Mouse (Mus musculus): ENCODE data around the gene Oxct1. TPM values are rescaled to one million over a fixed set of nuclear protein-coding genes. Genes with fewer than 3 reads are reported as not detected.

Gene Oxct1
- polyA plus RNA-seq, 2 experiments: 75.4 to 255 TPM

DNA sequence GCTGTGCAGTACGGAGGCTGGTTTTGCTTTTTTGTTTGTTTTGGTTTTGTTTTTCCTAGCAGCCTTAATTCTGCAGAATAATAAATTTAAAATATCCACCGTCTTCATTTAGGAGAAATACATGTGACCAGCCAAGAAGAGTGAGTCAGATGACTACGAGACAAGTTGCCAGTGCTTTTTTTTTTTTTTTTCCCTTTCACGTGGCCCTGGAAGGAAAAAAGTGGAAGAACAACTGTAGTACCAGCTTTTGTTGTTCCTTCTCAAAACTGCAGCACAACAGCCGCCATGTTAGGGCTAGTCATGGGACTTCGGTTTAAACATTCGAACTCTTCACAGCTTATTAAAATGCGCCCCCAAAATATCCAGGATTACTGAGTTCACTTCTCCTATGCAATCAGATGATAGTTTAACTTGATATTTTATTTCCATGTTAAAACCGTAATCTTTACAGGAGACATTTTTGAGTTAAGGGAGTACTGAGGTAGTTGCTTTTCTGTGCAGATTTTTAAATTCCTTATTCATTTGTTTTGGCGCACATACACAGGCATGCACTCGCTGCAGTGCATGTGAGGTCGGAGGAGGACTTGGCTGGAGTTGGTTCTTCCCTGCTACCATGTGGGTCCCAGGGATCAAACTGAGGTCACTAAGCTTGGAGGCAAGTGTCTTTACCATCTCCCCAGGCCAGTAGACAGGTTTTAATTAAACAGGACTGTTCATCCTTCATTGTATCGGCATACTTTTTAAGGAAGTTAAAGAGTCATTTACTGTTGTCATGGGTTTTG, 1.3 kb upstream of the Oxct1 start:
- Histone ChIP-seq H3K4me2 (replicated peaks; ENCODE audit: low read depth, low read length, severe bottlenecking) (no peak overlapping the region), H3K4me3 (replicated peaks; ENCODE audit: low read length) (no peak overlapping the region), H3K36me3 (ENCODE audit: control insufficient read depth, insufficient read depth, low read length) (no peaks in the 10 kb centered on the region), H3K9ac (ENCODE audit: low read depth, low read length, severe bottlenecking) (no peak overlapping the region), H3K27me3 (ENCODE audit: control insufficient read depth, insufficient read depth, low read length) (no peaks in the 10 kb centered on the region), H3K27ac (replicated peaks; ENCODE audit: low read depth, low read length) (no peak overlapping the region), H3K4me1 (ENCODE audit: control insufficient read depth, insufficient read depth, low read length) (peaks cover 11% of the 10 kb centered on the region), H3K9me3 (ENCODE audit: control insufficient read depth, low read length) (no peaks in the 10 kb centered on the region)
- 82% methylated on average over 13 of the region's 13 CpGs for WGBS
- ATAC-seq (ENCODE audit: low FRiP score, low read depth) (no peak), DNase-seq (ENCODE audit: low spot score) (no peak)
- TF ChIP-seq POLR2A (IDR thresholded peaks at IDR 0.05; ENCODE audit: borderline replicate concordance, extremely low read depth, insufficient read depth, insufficient read length): no peak

GRCm38 (mm10) chr15:4025508-4025904, 677 bp upstream of the Oxct1 start:
- 66% methylated on average over 11 of the region's 11 CpGs for WGBS
- H3K4me1 ChIP-seq (ENCODE audit: control insufficient read depth, insufficient read depth, low read length): peaks cover 11% of the 10 kb centered on the region
- no peaks in the 10 kb centered on the region for H3K36me3 ChIP-seq (ENCODE audit: control insufficient read depth, insufficient read depth, low read length)
- H3K27me3 ChIP-seq (ENCODE audit: control insufficient read depth, insufficient read depth, low read length): no peaks in the 10 kb centered on the region
- peak overlapping the region; percentile 96 for H3K27ac ChIP-seq (replicated peaks; ENCODE audit: low read depth, low read length)
- no peak for DNase-seq (ENCODE audit: low spot score)
- peak overlapping the region; percentile 88; the same call in 1 of the 2 replicates for H3K4me3 ChIP-seq (replicated peaks; ENCODE audit: low read length)
- no peak overlapping the region for H3K9ac ChIP-seq (ENCODE audit: low read depth, low read length, severe bottlenecking)
- H3K4me2 ChIP-seq (replicated peaks; ENCODE audit: low read depth, low read length, severe bottlenecking): peak overlapping the region; percentile 67
- H3K9me3 ChIP-seq (ENCODE audit: control insufficient read depth, low read length): no peaks in the 10 kb centered on the region
- no peak for TF ChIP-seq POLR2A (IDR thresholded peaks at IDR 0.05; ENCODE audit: borderline replicate concordance, extremely low read depth, insufficient read depth, insufficient read length)
- no peak for ATAC-seq (ENCODE audit: low FRiP score, low read depth)

GRCm38 (mm10) chr15:4026831-4027584, 825 bp downstream of the Oxct1 start:
- TF ChIP-seq POLR2A (IDR thresholded peaks at IDR 0.05; ENCODE audit: borderline replicate concordance, extremely low read depth, insufficient read depth, insufficient read length): peak; percentile 55; the same call in 1 of the 2 replicates
- Histone ChIP-seq H3K27me3 (ENCODE audit: control insufficient read depth, insufficient read depth, low read length) (no peaks in the 10 kb centered on the region), H3K4me2 (replicated peaks; ENCODE audit: low read depth, low read length, severe bottlenecking) (peak overlapping the region; percentile 67), H3K4me1 (ENCODE audit: control insufficient read depth, insufficient read depth, low read length) (peaks cover 11% of the 10 kb centered on the region), H3K27ac (replicated peaks; ENCODE audit: low read depth, low read length) (peak overlapping the region; percentile 96), H3K9me3 (ENCODE audit: control insufficient read depth, low read length) (no peaks in the 10 kb centered on the region), H3K4me3 (replicated peaks; ENCODE audit: low read length) (peak overlapping the region; percentile 88), H3K36me3 (ENCODE audit: control insufficient read depth, insufficient read depth, low read length) (no peaks in the 10 kb centered on the region), H3K9ac (ENCODE audit: low read depth, low read length, severe bottlenecking) (peak overlapping the region; percentile 80)
- WGBS: 2% methylated on average over 52 of the region's 65 CpGs
- ATAC-seq (ENCODE audit: low FRiP score, low read depth) (peak; percentile 86), DNase-seq (ENCODE audit: low spot score) (peak; percentile 93)

- Histone ChIP-seq H3K9me3 (ENCODE audit: control insufficient read depth, low read length) (no peaks in the 10 kb centered on the region), H3K4me1 (ENCODE audit: control insufficient read depth, insufficient read depth, low read length) (peaks cover 11% of the 10 kb centered on the region), H3K27ac (replicated peaks; ENCODE audit: low read depth, low read length) (peak overlapping the region; percentile 48; the same call in 1 of the 2 replicates), H3K4me3 (replicated peaks; ENCODE audit: low read length) (peak overlapping the region; percentile 88), H3K27me3 (ENCODE audit: control insufficient read depth, insufficient read depth, low read length) (no peaks in the 10 kb centered on the region), H3K4me2 (replicated peaks; ENCODE audit: low read depth, low read length, severe bottlenecking) (peak overlapping the region; percentile 67), H3K9ac (ENCODE audit: low read depth, low read length, severe bottlenecking) (peak overlapping the region; percentile 80), H3K36me3 (ENCODE audit: control insufficient read depth, insufficient read depth, low read length) (no peaks in the 10 kb centered on the region)
- no peak for TF ChIP-seq POLR2A (IDR thresholded peaks at IDR 0.05; ENCODE audit: borderline replicate concordance, extremely low read depth, insufficient read depth, insufficient read length)
- 3% methylated on average over 6 of the region's 6 CpGs for WGBS
- no peak for ATAC-seq (ENCODE audit: low FRiP score, low read depth)
- DNase-seq (ENCODE audit: low spot score): peak; percentile 15
Measured at GRCm38 (mm10) chr15:4027671-4028410, 1.7 kb downstream of the Oxct1 start.

GRCm38 (mm10) chr15:4028411-4028700, 2.2 kb downstream of the Oxct1 start:
- TF ChIP-seq POLR2A (IDR thresholded peaks at IDR 0.05; ENCODE audit: borderline replicate concordance, extremely low read depth, insufficient read depth, insufficient read length): no peak
- H3K27me3 ChIP-seq (ENCODE audit: control insufficient read depth, insufficient read depth, low read length): no peaks in the 10 kb centered on the region
- H3K4me1 ChIP-seq (ENCODE audit: control insufficient read depth, insufficient read depth, low read length): peaks cover 11% of the 10 kb centered on the region
- 79% methylated on average over 6 of the region's 6 CpGs for WGBS
- no peak overlapping the region for H3K4me3 ChIP-seq (replicated peaks; ENCODE audit: low read length)
- H3K9me3 ChIP-seq (ENCODE audit: control insufficient read depth, low read length): no peaks in the 10 kb centered on the region
- no peak overlapping the region for H3K27ac ChIP-seq (replicated peaks; ENCODE audit: low read depth, low read length)
- no peaks in the 10 kb centered on the region for H3K36me3 ChIP-seq (ENCODE audit: control insufficient read depth, insufficient read depth, low read length)
- H3K4me2 ChIP-seq (replicated peaks; ENCODE audit: low read depth, low read length, severe bottlenecking): peak overlapping the region; percentile 67; the same call in 1 of the 2 replicates
- ATAC-seq (ENCODE audit: low FRiP score, low read depth) (no peak), DNase-seq (ENCODE audit: low spot score) (no peak)
- H3K9ac ChIP-seq (ENCODE audit: low read depth, low read length, severe bottlenecking): no peak overlapping the region
